In the genomic region with DNA sequence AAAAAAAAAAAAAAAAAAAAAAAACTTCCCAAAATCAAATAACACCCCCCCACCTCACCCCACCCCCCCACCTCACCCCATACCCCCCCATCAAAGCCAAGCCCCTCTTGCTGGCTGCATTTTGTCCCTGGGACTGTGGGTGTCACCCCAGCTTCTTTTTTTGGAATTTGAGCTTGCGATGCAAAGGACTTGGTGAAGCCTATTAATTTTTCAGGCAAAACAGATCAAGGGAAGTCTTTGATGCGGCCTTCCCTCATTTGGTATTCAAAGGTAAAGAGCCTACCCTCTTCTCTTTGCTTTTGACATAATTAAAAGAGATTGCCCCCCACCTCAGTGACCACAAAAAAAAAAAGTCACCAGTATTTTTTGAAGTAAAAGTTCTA, we compare ENCODE assay signal across 17 mouse cellular contexts. TPM values are rescaled to one million over a fixed set of nuclear protein-coding genes. Genes with fewer than 3 reads are reported as not detected.
DNase-seq lines count a peak whose midpoint lies in the region; ATAC-seq and TF ChIP-seq lines count a peak whose summit lies in the region.
"Had no signal": no experiment of that assay in that cellular context is flagged by ENCODE, and none has a peak within 500 bp of the region (broad histone marks: within the 10 kb centered on the region; RNA-seq: fewer than 3 reads in every experiment).

No protein-coding gene starts in this region.

- TF ChIP-seq POLR2A in brain, embryonic 14.5 days (IDR thresholded peaks at IDR 0.05; ENCODE audit: borderline replicate concordance, extremely low read depth, insufficient read depth, insufficient read length, poor library complexity, severe bottlenecking): no peak

- no peak for ATAC-seq in hindbrain, embryonic 16.5 days
- ATAC-seq in midbrain, embryonic 14.5 days (ENCODE audit: low FRiP score, low TSS enrichment): no peak
- ATAC-seq: liver, embryonic 12.5 days had no signal

- peaks cover 57% of the 10 kb centered on the region for H3K27me3 ChIP-seq in hindbrain, embryonic 10.5 days (ENCODE audit: insufficient read depth, poor library complexity, severe bottlenecking)
- H3K27me3 ChIP-seq in hindbrain, embryonic 16.5 days (replicated peaks; ENCODE audit: control insufficient read depth, insufficient read depth, low read length): peaks cover 31% of the 10 kb centered on the region
- H3K27me3 ChIP-seq in midbrain, embryonic 14.5 days (ENCODE audit: control insufficient read depth, insufficient read depth, low read length): peaks cover 62% of the 10 kb centered on the region

- intact Hi-C loops in left cerebral cortex, postnatal 10 days (cut with DNase I): loop anchor here (5.0 to 10.0 kb wide), 5 partner anchors 236 to 1019 kb away; partner anchors contain the start of gene Zic2

- WGBS in hindbrain, embryonic 10.5 days: 22% methylated on average over 2 of the region's 2 CpGs
- 23% methylated on average over 2 of the region's 2 CpGs for WGBS in hindbrain, embryonic 16.5 days
- WGBS in midbrain, embryonic 14.5 days: 17% methylated on average over 2 of the region's 2 CpGs

- TF ChIP-seq CTCF in brain, embryonic 14.5 days (IDR thresholded peaks at IDR 0.05; ENCODE audit: borderline replicate concordance, extremely low read depth, insufficient read depth, insufficient read length): peak; percentile 22; the same call in 1 of the 2 replicates

- DNase-seq in hindbrain, embryonic 10.5 days (ENCODE audit: low spot score): peak; percentile 25
- peak; percentile 79 for DNase-seq in brain, embryonic 14.5 days (ENCODE audit: low read depth)
- DNase-seq in cerebellum, postnatal 10 days: peak; percentile 70 to 72
- DNase-seq in midbrain, embryonic 14.5 days: peak; percentile 45
- DNase-seq in heart, adult 18-20 months: no peak
- DNase-seq in left cerebral cortex, postnatal 10 days (ENCODE audit: extremely low spot score in 1 of 2, low spot score in 2 of 2): no peak
- DNase-seq: adrenal gland, postnatal 10 days; heart, adult 11 months; kidney, adult 2 months; kidney, postnatal 36 days; right cerebral cortex, postnatal 14 days had no signal

- H3K9ac ChIP-seq in hindbrain, embryonic 16.5 days (ENCODE audit: low read depth, low read length): no peak overlapping the region
- H3K9ac ChIP-seq in midbrain, embryonic 14.5 days (replicated peaks; ENCODE audit: low read length): no peak overlapping the region
- H3K9ac ChIP-seq: heart, embryonic 15.5 days; hindbrain, embryonic 15.5 days; liver, embryonic 12.5 days; lung, embryonic 15.5 days had no signal

- H3K9me3 ChIP-seq in hindbrain, embryonic 10.5 days: no peaks in the 10 kb centered on the region
- no peaks in the 10 kb centered on the region for H3K9me3 ChIP-seq in hindbrain, embryonic 16.5 days (ENCODE audit: control insufficient read depth, low read length)
- H3K9me3 ChIP-seq in midbrain, embryonic 14.5 days (ENCODE audit: control insufficient read depth, low read length): no peaks in the 10 kb centered on the region
- H3K9me3 ChIP-seq: heart, embryonic 15.5 days; hindbrain, embryonic 15.5 days; limb, embryonic 10.5 days; liver, embryonic 12.5 days; lung, embryonic 15.5 days had no signal

- peak overlapping the region; percentile 80 for H3K27ac ChIP-seq in hindbrain, embryonic 10.5 days
- no peak overlapping the region for H3K27ac ChIP-seq in hindbrain, embryonic 16.5 days (ENCODE audit: low read depth, low read length)
- H3K27ac ChIP-seq in midbrain, embryonic 14.5 days (replicated peaks; ENCODE audit: low read depth, low read length): no peak overlapping the region
- H3K27ac ChIP-seq: heart, embryonic 15.5 days; liver, embryonic 12.5 days; lung, embryonic 15.5 days had no signal

- no peak overlapping the region for H3K4me3 ChIP-seq in hindbrain, embryonic 10.5 days
- no peak overlapping the region for H3K4me3 ChIP-seq in hindbrain, embryonic 16.5 days (ENCODE audit: low read length)
- H3K4me3 ChIP-seq in midbrain, embryonic 14.5 days (replicated peaks; ENCODE audit: low read depth, low read length): no peak overlapping the region
- H3K4me3 ChIP-seq: heart, embryonic 15.5 days; hindbrain, embryonic 15.5 days; limb, embryonic 10.5 days; liver, embryonic 12.5 days; lung, embryonic 15.5 days had no signal

- H3K4me2 ChIP-seq in hindbrain, embryonic 16.5 days (ENCODE audit: low read length): no peak overlapping the region
- no peak overlapping the region for H3K4me2 ChIP-seq in midbrain, embryonic 14.5 days (ENCODE audit: low read length)
- H3K4me2 ChIP-seq: heart, embryonic 15.5 days; liver, embryonic 12.5 days; lung, embryonic 15.5 days had no signal

- peaks cover 70% of the 10 kb centered on the region for H3K4me1 ChIP-seq in hindbrain, embryonic 10.5 days (replicated peaks)
- peaks cover 2% of the 10 kb centered on the region; the same call in 1 of the 2 replicates for H3K4me1 ChIP-seq in hindbrain, embryonic 16.5 days (ENCODE audit: control insufficient read depth, insufficient read depth, low read depth, low read length)
- H3K4me1 ChIP-seq in midbrain, embryonic 14.5 days (ENCODE audit: control insufficient read depth, insufficient read depth, low read length): no peaks in the 10 kb centered on the region
- H3K4me1 ChIP-seq: lung, embryonic 15.5 days had no signal

- no peaks in the 10 kb centered on the region for H3K36me3 ChIP-seq in hindbrain, embryonic 10.5 days
- no peaks in the 10 kb centered on the region for H3K36me3 ChIP-seq in hindbrain, embryonic 16.5 days (ENCODE audit: control insufficient read depth, insufficient read depth, low read length)
- H3K36me3 ChIP-seq in midbrain, embryonic 14.5 days (ENCODE audit: control insufficient read depth, insufficient read depth, low read length): no peaks in the 10 kb centered on the region
- H3K36me3 ChIP-seq: heart, embryonic 15.5 days; hindbrain, embryonic 15.5 days; limb, embryonic 10.5 days; liver, embryonic 12.5 days; lung, embryonic 15.5 days had no signal

RNA-seq across cellular contexts. Expression of gene Clybl, which starts 44.6 kb away (rescaled TPM):
- 28.6 and 31.3 TPM in 2 replicates for polyA plus RNA-seq in hindbrain, embryonic 10.5 days (2016; fragmentation: Nextera tagmentation; extraction: Ambion mirVana)
- 15.7 and 21.6 TPM in 2 replicates for polyA plus RNA-seq in hindbrain, embryonic 16.5 days (2015; fragmentation: Nextera tagmentation; extraction: Ambion mirVana)
- polyA plus RNA-seq in brain, embryonic 14.5 days (2012; rRNA removed): 10.1 and 11.7 TPM in 2 replicates
- 12.8 and 17.2 TPM in 2 replicates for polyA plus RNA-seq in midbrain, embryonic 14.5 days (2014; fragmentation: Nextera tagmentation; extraction: Ambion mirVana)
- 100 to 1,000 TPM; 131 to 137 TPM for total RNA-seq in heart, adult 18-20 months (2021)
- 10 to 100 TPM; 19.4 to 20.9 TPM for total RNA-seq in left cerebral cortex, postnatal 10 days (2021)

Comparison
In these comparisons a context has a peak if more than half of its experiments do, and no peak if none do; other contexts are left out.
1. DNase-seq: peak in hindbrain, embryonic 10.5 days (single experiment), brain, embryonic 14.5 days (single experiment), cerebellum, postnatal 10 days (2 of 2) and midbrain, embryonic 14.5 days (single experiment); none in heart, adult 18-20 months (0 of 2) and left cerebral cortex, postnatal 10 days (0 of 2).